Mouse (Mus musculus) R1 (cell line): ENCODE results near the gene Pex12.
A peak's percentile ranks its signal among the peaks of the same experiment; 100 is the strongest.
"Not testable (repeated sequence)": the region's sequence is repeated elsewhere in the genome, so short reads cannot be mapped to it uniquely, and the experiment has no call there.

Experiments used
- DNase-seq: peaks from one replicate; pipeline ENCODE4 v3.0.0-alpha.2; 2018; ENCODE audit warnings: low read depth, low spot score

The Pex12 gene

DNA sequence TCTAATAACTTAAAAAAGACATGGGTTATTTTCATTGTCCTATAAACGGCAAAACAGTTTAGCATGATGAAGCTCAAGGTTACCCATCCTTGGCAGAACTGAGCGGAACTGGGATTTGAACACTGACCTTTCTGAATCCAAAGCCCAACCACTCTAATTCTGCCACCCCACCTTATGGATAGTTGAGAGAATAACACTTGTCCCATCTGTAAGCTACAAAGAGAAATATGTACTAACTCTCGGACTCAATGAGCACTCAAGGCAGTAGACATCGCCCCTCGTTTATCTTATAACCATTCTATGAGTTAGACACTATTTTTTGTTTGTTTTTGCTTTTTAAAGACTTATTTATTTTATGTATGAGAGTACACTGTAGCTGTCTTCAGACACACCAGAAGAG, 13.3 kb downstream of the Pex12 start:
- no peak for DNase-seq

GRCm38 (mm10) chr11:83286566-83286965, 15.8 kb downstream of the Pex12 start, which contains the start of gene Slfn14:
Gene Slfn14 (minus strand): TSS chr11:83286726.
- DNase-seq, result no peak

DNA sequence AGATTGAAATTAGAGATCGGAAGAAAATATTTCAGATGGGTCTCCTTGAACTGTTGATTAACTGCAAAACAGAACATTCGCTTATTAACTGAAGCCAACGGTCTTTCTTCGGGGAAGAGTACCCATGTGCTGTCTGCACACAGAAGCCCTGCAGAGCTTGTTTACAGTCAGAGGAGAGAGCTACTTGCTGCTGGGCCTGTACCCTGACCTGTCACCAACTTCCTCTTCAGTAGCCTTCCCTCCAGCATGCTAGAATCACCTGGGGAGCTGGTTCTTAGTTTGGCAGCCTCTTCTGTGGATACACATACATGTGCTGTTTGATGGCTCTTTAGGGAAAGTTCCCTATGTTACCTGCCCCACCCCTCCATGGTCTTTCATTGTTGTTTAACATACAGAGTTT, 16.8 kb downstream of the Pex12 start:
- no peak for DNase-seq

- no peak for DNase-seq
These were observed 20.3 kb downstream of the Pex12 start for GRCm38 (mm10) chr11:83282084-83282483.

GRCm38 (mm10) chr11:83279691-83280090, 22.7 kb downstream of the Pex12 start:
- no peak for DNase-seq

GRCm38 (mm10) chr11:83279024-83279423, 23.4 kb downstream of the Pex12 start:
- DNase-seq, result no peak

GRCm38 (mm10) chr11:83276251-83276650, 26.1 kb downstream of the Pex12 start:
- DNase-seq, result no peak

DNA sequence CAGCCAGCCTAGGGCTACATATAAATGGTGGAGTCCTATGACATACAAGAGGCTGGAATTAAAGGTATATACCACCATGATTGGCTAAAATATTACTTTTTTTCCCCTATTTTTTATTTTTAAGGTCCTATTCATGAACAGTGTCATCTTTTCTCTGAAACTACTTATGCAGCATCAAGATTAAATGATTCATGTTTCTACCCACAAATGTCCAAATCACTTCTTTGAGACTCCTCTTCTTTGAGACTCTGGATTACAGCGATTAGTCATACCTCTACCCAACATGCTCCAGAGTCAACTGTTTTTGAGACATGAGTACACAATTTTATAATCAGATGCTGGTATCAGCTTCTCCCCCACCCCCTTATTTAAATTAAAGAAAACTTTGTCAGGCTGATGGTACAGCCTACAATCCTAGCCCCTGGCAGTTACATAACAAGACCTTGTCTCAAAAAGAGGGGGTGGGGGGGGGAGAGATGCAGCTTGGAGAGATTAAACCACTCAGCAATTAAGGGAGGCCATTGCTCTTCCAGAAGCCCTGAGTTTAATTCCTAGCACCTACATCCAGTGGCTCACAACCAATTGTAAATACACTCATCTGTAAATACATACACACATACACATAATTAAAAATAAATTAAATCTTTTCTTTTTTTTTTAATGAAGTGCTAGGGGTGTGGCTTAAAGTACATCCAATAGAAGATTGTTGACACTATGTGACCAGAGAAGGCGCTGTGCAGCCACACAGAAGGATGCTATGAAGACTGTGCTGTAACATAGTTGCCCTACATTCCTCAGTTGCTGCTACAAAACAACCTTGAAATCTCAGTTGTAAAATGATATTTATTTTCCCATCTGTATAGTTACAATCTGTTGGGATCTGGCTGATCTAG, 30.2 kb downstream of the Pex12 start:
- DNase-seq, result peak; percentile 55

DNA sequence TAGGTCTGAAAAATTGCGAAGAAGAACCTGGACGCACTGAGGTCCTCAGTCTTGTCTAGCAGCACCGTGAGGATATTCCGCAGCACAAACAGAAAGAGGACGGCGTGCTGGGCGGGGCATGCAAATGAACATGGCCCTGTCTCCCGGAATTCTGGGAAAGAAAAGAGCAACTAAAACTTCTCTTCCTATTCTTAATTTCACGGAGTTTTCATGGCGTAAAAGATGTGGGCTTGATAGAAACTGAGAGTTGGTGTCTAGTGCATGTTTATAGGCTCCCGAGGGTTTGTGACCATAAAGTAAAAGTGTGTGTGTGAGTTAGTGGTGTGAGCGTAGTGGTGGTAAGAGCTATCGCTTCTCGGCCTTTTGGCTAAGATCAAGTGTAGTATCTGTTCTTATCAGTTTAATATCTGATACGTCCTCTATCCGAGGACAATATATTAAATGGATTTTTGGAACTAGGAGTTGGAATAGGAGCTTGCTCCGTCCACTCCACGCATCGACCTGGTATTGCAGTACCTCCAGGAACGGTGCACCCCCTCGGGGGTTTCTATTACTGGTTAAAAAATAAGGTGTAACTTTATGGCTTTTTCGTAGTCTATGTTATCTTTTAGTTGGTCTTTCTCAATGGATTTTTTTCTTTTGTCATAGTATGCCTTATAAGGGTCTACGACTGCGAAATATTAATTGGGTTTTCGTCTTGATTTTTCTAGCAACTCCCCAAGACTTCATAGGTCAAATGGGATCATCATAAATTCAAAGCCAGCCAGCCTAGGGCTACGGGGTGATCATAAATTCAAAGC, 31.0 kb downstream of the Pex12 start:
- peak; percentile 89 for DNase-seq

GRCm38 (mm10) chr11:83270842-83271150, 31.6 kb downstream of the Pex12 start:
- no peak for DNase-seq

- peak; percentile 33 for DNase-seq
These were observed 39.2 kb downstream of the Pex12 start for GRCm38 (mm10) chr11:83263146-83263545.

- DNase-seq, result no peak
These were observed 39.7 kb downstream of the Pex12 start for GRCm38 (mm10) chr11:83262673-83263072.

- DNase-seq, result not testable (repeated sequence)
These were observed 45.2 kb downstream of the Pex12 start for GRCm38 (mm10) chr11:83257211-83257610.
